Mouse (Mus musculus) hematopoietic multipotent progenitor cell, adult 10-12 weeks (in vitro differentiated cells): ENCODE data around the gene Fra10ac1. TPM values are rescaled to one million over a fixed set of nuclear protein-coding genes. Genes with fewer than 3 reads are reported as not detected.

ENCODE experiments used
- polyA plus RNA-seq: library from polyadenylated mRNA; stranded (reverse); fragments of >175 nt; gene quantifications from 2 replicates; pipeline ENCODE4 v1.2.3, GENCODE M21; 2012; ENCODE audit warnings: low replicate concordance

The Fra10ac1 gene
- 5.4 and 11.9 TPM in 2 replicates for polyA plus RNA-seq

DNA sequence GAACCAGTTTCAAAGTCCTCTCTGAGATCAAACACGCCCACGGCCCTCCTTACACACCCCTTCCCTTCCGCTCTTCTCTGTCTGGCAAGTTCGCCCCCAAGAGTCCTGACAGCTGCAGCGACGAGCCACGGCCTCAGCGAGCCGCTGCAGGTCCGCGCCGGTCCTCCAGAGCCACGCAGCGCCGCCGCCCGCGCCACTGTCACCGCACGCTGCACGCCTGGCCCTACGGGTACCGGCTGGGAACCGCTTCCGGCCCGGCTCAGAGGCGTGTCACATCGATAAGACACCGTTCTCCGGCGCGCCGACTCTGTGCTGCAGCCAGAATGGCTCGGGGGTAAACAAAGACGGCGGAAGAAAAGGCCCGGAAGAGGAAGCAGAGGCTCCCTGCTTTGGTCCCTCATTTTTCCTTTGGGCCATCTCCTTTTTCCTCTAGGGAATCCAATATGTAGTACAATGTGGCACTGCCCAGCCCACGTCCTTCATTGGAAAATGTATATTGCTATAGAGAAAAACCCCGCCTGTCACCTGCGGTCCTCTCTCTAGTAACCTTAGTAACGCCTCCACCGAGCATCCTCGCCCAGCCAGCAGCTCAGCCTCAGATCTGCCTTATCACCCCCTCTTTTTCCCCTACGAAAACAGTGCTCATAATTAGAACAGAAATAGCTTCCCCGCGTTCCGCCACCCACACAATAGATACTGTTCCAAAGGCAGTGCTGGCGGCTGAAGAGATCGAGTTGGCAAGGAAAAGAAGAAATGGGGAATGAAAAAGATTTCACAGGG lies at the start of gene Fra10ac1:
Gene Fra10ac1, minus strand, starts transcription at position 252 of the 780 bp plus-strand sequence.

DNA sequence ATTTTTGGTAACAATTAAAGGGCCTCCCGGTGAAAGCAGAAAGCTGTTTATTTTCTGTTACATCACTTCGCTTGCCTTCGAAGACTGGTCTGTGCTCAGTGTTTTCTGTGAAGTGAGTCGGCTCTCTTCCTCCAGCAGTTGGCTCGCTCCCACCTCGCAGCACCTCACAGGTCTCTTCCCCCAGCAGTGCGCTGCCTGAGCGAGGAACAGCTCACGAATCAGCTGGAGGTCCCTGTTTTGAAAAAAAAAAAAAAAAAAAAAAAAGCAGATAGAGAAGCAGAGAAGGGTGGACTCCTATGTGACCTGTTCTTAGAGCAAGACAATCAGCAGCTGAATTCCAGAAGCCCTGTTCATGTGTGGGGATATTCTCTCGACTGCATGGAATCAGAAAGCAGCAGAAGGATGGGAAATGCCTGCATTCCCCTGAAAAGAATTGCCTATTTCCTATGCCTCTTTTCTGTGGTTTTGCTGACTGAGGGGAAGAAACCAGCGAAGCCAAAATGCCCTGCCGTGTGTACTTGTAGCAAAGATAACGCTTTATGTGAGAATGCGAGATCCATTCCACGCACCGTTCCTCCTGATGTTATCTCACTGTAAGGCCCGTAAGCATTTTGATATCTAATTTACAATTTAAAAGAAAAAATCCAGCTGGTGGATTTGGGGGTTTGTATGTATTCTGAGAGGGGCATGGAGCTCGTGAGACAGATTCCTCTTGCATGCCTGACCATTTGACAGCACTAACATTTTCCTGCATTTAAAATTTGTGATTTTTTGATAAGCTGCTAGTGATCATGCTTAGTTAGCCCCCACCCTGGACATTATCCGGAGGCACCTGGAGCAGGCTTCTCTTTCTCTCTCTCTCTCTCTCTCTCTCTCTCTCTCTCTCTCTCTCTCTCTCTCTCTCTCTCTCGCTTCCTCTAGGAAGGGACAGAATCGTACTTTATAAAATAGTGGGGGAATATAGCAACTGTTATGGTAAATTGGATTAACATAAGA lies 40.8 kb upstream of the Fra10ac1 start, which contains the start of gene Lgi1:
Gene Lgi1, plus strand, starts transcription at position 32 of the 996 bp plus-strand sequence.

Other genes with a start within 250 kb of the Fra10ac1 start
- 6.4 and 16.1 TPM in 2 replicates for gene Myof, start 180.6 kb downstream of the Fra10ac1 start, polyA plus RNA-seq
- gene Cep55, start 169.1 kb downstream of the Fra10ac1 start, polyA plus RNA-seq = 0.77 and 1.1 TPM in 2 replicates
- 0.90 and 1.9 TPM in 2 replicates for gene Ffar4, start 127.1 kb downstream of the Fra10ac1 start, polyA plus RNA-seq
- not detected in 2 replicates for gene Rbp4, start 98.9 kb downstream of the Fra10ac1 start, polyA plus RNA-seq
- not detected in 2 replicates for gene Pde6c, start 91.4 kb downstream of the Fra10ac1 start, polyA plus RNA-seq
- gene Lgi1, start 40.4 kb upstream of the Fra10ac1 start, polyA plus RNA-seq = not detected in 2 replicates
- gene Slc35g1, start 171.8 kb upstream of the Fra10ac1 start, polyA plus RNA-seq = 1.9 and 3.5 TPM in 2 replicates